8 mouse cellular contexts compared by ENCODE assay signal in genomic region chr10:119646500-119647439, GRCm38 (mm10).
DNase-seq lines count a peak whose midpoint lies in the region; ATAC-seq and TF ChIP-seq lines count a peak whose summit lies in the region.

No protein-coding gene starts in this region.

- no peak overlapping the region for H3K27ac ChIP-seq in heart, postnatal 0 days (ENCODE audit: low read depth)
- H3K27ac ChIP-seq in heart, embryonic 10.5 days, result no peak overlapping the region
- no peak overlapping the region for H3K27ac ChIP-seq in hindbrain, embryonic 16.5 days (ENCODE audit: low read depth, low read length)
- H3K27ac ChIP-seq in limb, embryonic 15.5 days, result no peak overlapping the region
- H3K27ac ChIP-seq in neural tube, embryonic 13.5 days (replicated peaks), result no peak overlapping the region

- H3K36me3 ChIP-seq in heart, postnatal 0 days (replicated peaks; ENCODE audit: control insufficient read depth, insufficient read depth, low read length), result no peaks in the 10 kb centered on the region
- H3K36me3 ChIP-seq in heart, embryonic 10.5 days, result no peaks in the 10 kb centered on the region
- no peaks in the 10 kb centered on the region for H3K36me3 ChIP-seq in hindbrain, embryonic 16.5 days (ENCODE audit: control insufficient read depth, insufficient read depth, low read length)
- no peaks in the 10 kb centered on the region for H3K36me3 ChIP-seq in limb, embryonic 15.5 days
- H3K36me3 ChIP-seq in neural tube, embryonic 13.5 days, result no peaks in the 10 kb centered on the region

- WGBS in heart, postnatal 0 days, result 60% methylated on average over 29 of the region's 29 CpGs
- 65% methylated on average over 29 of the region's 29 CpGs for WGBS in heart, embryonic 10.5 days
- 58% methylated on average over 29 of the region's 29 CpGs for WGBS in hindbrain, embryonic 16.5 days
- 62% methylated on average over 29 of the region's 29 CpGs for WGBS in limb, embryonic 15.5 days
- WGBS in neural tube, embryonic 13.5 days, result 54% methylated on average over 29 of the region's 29 CpGs

- peak; percentile 89 for TF ChIP-seq CTCF in heart, postnatal 0 days (IDR thresholded peaks at IDR 0.05; ENCODE audit: low read depth)

- no peak overlapping the region for H3K4me3 ChIP-seq in heart, postnatal 0 days (ENCODE audit: low read depth, low read length)
- no peak overlapping the region for H3K4me3 ChIP-seq in heart, embryonic 10.5 days
- no peak overlapping the region for H3K4me3 ChIP-seq in hindbrain, embryonic 16.5 days (ENCODE audit: low read length)
- no peak overlapping the region for H3K4me3 ChIP-seq in limb, embryonic 15.5 days
- no peak overlapping the region for H3K4me3 ChIP-seq in neural tube, embryonic 13.5 days

- no peaks in the 10 kb centered on the region for H3K27me3 ChIP-seq in heart, postnatal 0 days (ENCODE audit: control insufficient read depth, insufficient read depth, low read length)
- H3K27me3 ChIP-seq in heart, embryonic 10.5 days (ENCODE audit: insufficient read depth, poor library complexity, severe bottlenecking), result no peaks in the 10 kb centered on the region
- no peaks in the 10 kb centered on the region for H3K27me3 ChIP-seq in hindbrain, embryonic 16.5 days (replicated peaks; ENCODE audit: control insufficient read depth, insufficient read depth, low read length)
- H3K27me3 ChIP-seq in limb, embryonic 15.5 days, result no peaks in the 10 kb centered on the region
- no peaks in the 10 kb centered on the region for H3K27me3 ChIP-seq in neural tube, embryonic 13.5 days

- no peaks in the 10 kb centered on the region for H3K9me3 ChIP-seq in heart, postnatal 0 days (replicated peaks; ENCODE audit: control insufficient read depth, low read length)
- H3K9me3 ChIP-seq in heart, embryonic 10.5 days, result no peaks in the 10 kb centered on the region
- H3K9me3 ChIP-seq in hindbrain, embryonic 16.5 days (ENCODE audit: control insufficient read depth, low read length), result no peaks in the 10 kb centered on the region
- H3K9me3 ChIP-seq in limb, embryonic 15.5 days, result no peaks in the 10 kb centered on the region
- H3K9me3 ChIP-seq in neural tube, embryonic 13.5 days, result no peaks in the 10 kb centered on the region

- no peak for ATAC-seq in heart, postnatal 0 days (ENCODE audit: insufficient read depth, low read depth)
- ATAC-seq in hindbrain, embryonic 16.5 days, result peak; percentile 48; the same call in 1 of the 2 replicates
- ATAC-seq in limb, embryonic 15.5 days (ENCODE audit: insufficient number of reproducible peaks, low FRiP score, low TSS enrichment, low read depth), result no peak
- ATAC-seq in neural tube, embryonic 13.5 days (ENCODE audit: low read depth), result peak; percentile 52; the same call in 1 of the 2 replicates

- H3K4me1 ChIP-seq in heart, postnatal 0 days (ENCODE audit: control insufficient read depth, insufficient read depth), result no peaks in the 10 kb centered on the region
- H3K4me1 ChIP-seq in heart, embryonic 10.5 days, result peaks cover 15% of the 10 kb centered on the region
- H3K4me1 ChIP-seq in hindbrain, embryonic 16.5 days (ENCODE audit: control insufficient read depth, insufficient read depth, low read depth, low read length), result peaks cover 2% of the 10 kb centered on the region; the same call in 1 of the 2 replicates
- peaks cover 7% of the 10 kb centered on the region; the same call in 1 of the 2 replicates for H3K4me1 ChIP-seq in limb, embryonic 15.5 days
- peaks cover 29% of the 10 kb centered on the region for H3K4me1 ChIP-seq in neural tube, embryonic 13.5 days (replicated peaks)

- no peak overlapping the region for H3K4me2 ChIP-seq in heart, postnatal 0 days (ENCODE audit: low read depth, low read length)
- H3K4me2 ChIP-seq in hindbrain, embryonic 16.5 days (ENCODE audit: low read length), result 0 out of 2 replicates have a peak overlapping the region, but pooled peaks have one; percentile 27
- H3K4me2 ChIP-seq in limb, embryonic 15.5 days, result 0 out of 2 replicates have a peak overlapping the region, but pooled peaks have one; percentile 12
- no peak overlapping the region for H3K4me2 ChIP-seq in neural tube, embryonic 13.5 days

- TF ChIP-seq EP300 in heart, postnatal 0 days (IDR thresholded peaks at IDR 0.05; ENCODE audit: low read depth), result no peak

- no peak for DNase-seq in heart, postnatal 0 days (ENCODE audit: low spot score)
- DNase-seq in heart, embryonic 10.5 days (ENCODE audit: low spot score), result no peak
- peak; percentile 39 for DNase-seq in adipocyte (ENCODE audit: low spot score)
- peak; percentile 54 for DNase-seq in embryo, embryonic 11.5 days (ENCODE audit: low read depth, low spot score)
- peak; percentile 18 for DNase-seq in urinary bladder, postnatal 10 days (ENCODE audit: low spot score)

- H3K9ac ChIP-seq in heart, postnatal 0 days (replicated peaks; ENCODE audit: low read depth, low read length), result no peak overlapping the region
- H3K9ac ChIP-seq in hindbrain, embryonic 16.5 days (ENCODE audit: low read depth, low read length), result no peak overlapping the region
- H3K9ac ChIP-seq in limb, embryonic 15.5 days, result no peak overlapping the region
- H3K9ac ChIP-seq in neural tube, embryonic 13.5 days, result no peak overlapping the region

Comparison
In these comparisons a context has a peak if more than half of its experiments do, and no peak if none do; other contexts are left out.
1. ATAC-seq: peak in hindbrain, embryonic 16.5 days (single experiment) and neural tube, embryonic 13.5 days (single experiment); none in heart, postnatal 0 days (single experiment) and limb, embryonic 15.5 days (single experiment).
2. DNase-seq: peak in adipocyte (single experiment), embryo, embryonic 11.5 days (single experiment) and urinary bladder, postnatal 10 days (single experiment); none in heart, postnatal 0 days (single experiment) and heart, embryonic 10.5 days (single experiment).
3. H3K4me2 ChIP-seq: peak in hindbrain, embryonic 16.5 days (single experiment) and limb, embryonic 15.5 days (single experiment); none in heart, postnatal 0 days (single experiment) and neural tube, embryonic 13.5 days (single experiment).